Comparison of ENCODE assay signal across 14 mouse cellular contexts in the genomic region with DNA sequence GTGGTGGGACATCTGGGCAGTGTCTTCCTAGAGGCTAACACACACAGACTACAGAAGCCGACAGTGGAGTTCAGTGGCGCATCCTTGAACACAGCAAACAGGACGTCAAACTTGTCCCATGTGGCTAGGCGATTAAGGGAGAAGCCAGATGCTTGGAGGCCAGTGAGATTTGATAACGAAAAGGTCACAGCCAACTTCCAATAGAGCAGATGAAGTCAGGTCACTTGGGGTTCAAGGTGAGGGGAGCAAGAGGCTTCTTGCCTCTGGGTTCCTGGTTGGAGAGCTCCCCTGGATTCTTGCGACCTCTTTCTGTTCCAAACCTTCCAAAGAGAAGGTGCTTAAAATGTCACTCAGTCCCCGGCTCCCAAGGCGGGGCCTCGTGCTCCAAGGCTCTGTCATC. TPM values are rescaled to one million over a fixed set of nuclear protein-coding genes. Genes with fewer than 3 reads are reported as not detected.
DNase-seq lines count a peak whose midpoint lies in the region; ATAC-seq and TF ChIP-seq lines count a peak whose summit lies in the region.
"Had no signal": no experiment of that assay in that cellular context is flagged by ENCODE, and none has a peak within 500 bp of the region (broad histone marks: within the 10 kb centered on the region; RNA-seq: fewer than 3 reads in every experiment).

No protein-coding gene starts in this region.

- no peak overlapping the region for H3K4me2 ChIP-seq in kidney, embryonic 16.5 days (replicated peaks; ENCODE audit: low read depth, low read length)
- H3K4me2 ChIP-seq in heart, embryonic 16.5 days (ENCODE audit: low read depth, low read length): no peak overlapping the region
- H3K4me2 ChIP-seq: midbrain, embryonic 12.5 days had no signal

- 61% methylated on average over 9 of the region's 9 CpGs for WGBS in kidney, embryonic 16.5 days
- WGBS in embryonic facial prominence, embryonic 10.5 days: 71% methylated on average over 9 of the region's 9 CpGs
- 59% methylated on average over 9 of the region's 9 CpGs for WGBS in heart, embryonic 16.5 days

- no peaks in the 10 kb centered on the region for H3K27me3 ChIP-seq in kidney, embryonic 16.5 days (ENCODE audit: insufficient read depth, low read length)
- H3K27me3 ChIP-seq in embryonic facial prominence, embryonic 10.5 days (replicated peaks; ENCODE audit: low read depth, poor library complexity, severe bottlenecking): no peaks in the 10 kb centered on the region; the same call in 1 of the 2 replicates
- no peaks in the 10 kb centered on the region for H3K27me3 ChIP-seq in heart, embryonic 16.5 days (ENCODE audit: control insufficient read depth, insufficient read depth, low read length)
- H3K27me3 ChIP-seq: midbrain, embryonic 12.5 days had no signal

- no peaks in the 10 kb centered on the region for H3K36me3 ChIP-seq in kidney, embryonic 16.5 days (ENCODE audit: insufficient read depth, low read length)
- H3K36me3 ChIP-seq in embryonic facial prominence, embryonic 10.5 days (replicated peaks): no peaks in the 10 kb centered on the region
- H3K36me3 ChIP-seq in heart, embryonic 16.5 days (ENCODE audit: control insufficient read depth, insufficient read depth): no peaks in the 10 kb centered on the region
- H3K36me3 ChIP-seq: midbrain, embryonic 12.5 days had no signal

- H3K9me3 ChIP-seq in kidney, embryonic 16.5 days (ENCODE audit: low read length): no peaks in the 10 kb centered on the region
- no peaks in the 10 kb centered on the region for H3K9me3 ChIP-seq in embryonic facial prominence, embryonic 10.5 days
- no peaks in the 10 kb centered on the region for H3K9me3 ChIP-seq in heart, embryonic 16.5 days (replicated peaks; ENCODE audit: control insufficient read depth, low read length)
- H3K9me3 ChIP-seq: midbrain, embryonic 12.5 days had no signal

- ATAC-seq in kidney, embryonic 16.5 days (ENCODE audit: low FRiP score, low TSS enrichment): no peak
- no peak for ATAC-seq in heart, embryonic 16.5 days (replicated peaks; ENCODE audit: extremely low read depth, insufficient read depth, low FRiP score)

- TF ChIP-seq CTCF in layer of hippocampus, adult 2 months (conservative IDR thresholded peaks at IDR 0.05): no peak

- peak; percentile 46 for DNase-seq in adrenal gland, postnatal 14 days
- no peak for DNase-seq in adrenal gland, postnatal 36 days
- no peak for DNase-seq in kidney, adult 11 months
- no peak for DNase-seq in embryonic facial prominence, embryonic 10.5 days (ENCODE audit: low spot score)
- DNase-seq in layer of hippocampus, adult 2 months (ENCODE audit: low spot score in 2 of 2): no peak
- no peak for DNase-seq in embryo, embryonic 11 days
- DNase-seq: cerebellum, adult 9-10 months; kidney, postnatal 10 days had no signal

- H3K4me3 ChIP-seq in kidney, embryonic 16.5 days (ENCODE audit: low read length): no peak overlapping the region
- H3K4me3 ChIP-seq in embryonic facial prominence, embryonic 10.5 days: no peak overlapping the region
- no peak overlapping the region for H3K4me3 ChIP-seq in heart, embryonic 16.5 days (ENCODE audit: low read length)
- no peak overlapping the region for H3K4me3 ChIP-seq in layer of hippocampus, adult 2 months
- H3K4me3 ChIP-seq: midbrain, embryonic 12.5 days had no signal

- H3K4me1 ChIP-seq in kidney, embryonic 16.5 days (ENCODE audit: insufficient read depth, low read length): peaks cover 19% of the 10 kb centered on the region
- peaks cover 12% of the 10 kb centered on the region; the same call in 1 of the 2 replicates for H3K4me1 ChIP-seq in embryonic facial prominence, embryonic 10.5 days
- H3K4me1 ChIP-seq in heart, embryonic 16.5 days (ENCODE audit: control insufficient read depth, insufficient read depth, low read length): peaks cover 10% of the 10 kb centered on the region
- H3K4me1 ChIP-seq: midbrain, embryonic 12.5 days had no signal

- H3K27ac ChIP-seq in kidney, embryonic 16.5 days (ENCODE audit: low read length): peak overlapping the region; percentile 86; the same call in 1 of the 2 replicates
- H3K27ac ChIP-seq in embryonic facial prominence, embryonic 10.5 days (replicated peaks): peak overlapping the region; percentile 31; the same call in 1 of the 2 replicates
- H3K27ac ChIP-seq in heart, embryonic 16.5 days (ENCODE audit: low read length): peak overlapping the region; percentile 73
- no peak overlapping the region for H3K27ac ChIP-seq in layer of hippocampus, adult 2 months
- H3K27ac ChIP-seq: midbrain, embryonic 12.5 days had no signal

- H3K9ac ChIP-seq in kidney, embryonic 16.5 days (replicated peaks; ENCODE audit: low read length): no peak overlapping the region
- H3K9ac ChIP-seq in heart, embryonic 16.5 days (ENCODE audit: low read length): no peak overlapping the region
- H3K9ac ChIP-seq: midbrain, embryonic 12.5 days had no signal

RNA-seq across cellular contexts. Expression of a gene that starts 7.6 kb away (rescaled TPM):
- total RNA-seq in adrenal gland, postnatal 14 days (2021): 8.4 and 26.4 TPM in 2 replicates
- total RNA-seq in adrenal gland, postnatal 36 days (2021): 1 to 10 TPM; 2.9 to 6.4 TPM
- polyA plus RNA-seq in kidney, embryonic 16.5 days (2015; fragmentation: Nextera tagmentation; extraction: Ambion mirVana): 2.8 and 3.6 TPM in 2 replicates
- polyA plus RNA-seq in embryonic facial prominence, embryonic 10.5 days (2016; fragmentation: Nextera tagmentation; extraction: Ambion mirVana): not detected in 2 replicates
- polyA plus RNA-seq in heart, embryonic 16.5 days (2015; fragmentation: Nextera tagmentation; extraction: Ambion mirVana): not detected in 2 replicates
- total RNA-seq in layer of hippocampus, adult 2 months (2021): not detected
- total RNA-seq: hematopoietic stem cell, adult 5-6 weeks; layer of hippocampus, postnatal 25 days had no signal
- polyA plus RNA-seq: limb, embryonic 11.5 days; midbrain, embryonic 12.5 days had no signal

RNA-seq across cellular contexts. Expression of a gene that starts 29.4 kb away (rescaled TPM):
- 125 and 168 TPM in 2 replicates for total RNA-seq in adrenal gland, postnatal 14 days (2021)
- total RNA-seq in adrenal gland, postnatal 36 days (2021): 10 to 100 TPM; 40.4 to 67.8 TPM
- polyA plus RNA-seq in kidney, embryonic 16.5 days (2015; fragmentation: Nextera tagmentation; extraction: Ambion mirVana): 0.86 and 1.3 TPM in 2 replicates
- 0.04 TPM in 1 of 2 replicates, not detected in the other for polyA plus RNA-seq in embryonic facial prominence, embryonic 10.5 days (2016; fragmentation: Nextera tagmentation; extraction: Ambion mirVana)
- polyA plus RNA-seq in heart, embryonic 16.5 days (2015; fragmentation: Nextera tagmentation; extraction: Ambion mirVana): 2.2 and 2.6 TPM in 2 replicates
- total RNA-seq in layer of hippocampus, adult 2 months (2021): under 1 TPM; 0.64 to 0.74 TPM
- polyA plus RNA-seq: limb, embryonic 11.5 days; midbrain, embryonic 12.5 days had no signal

RNA-seq across cellular contexts. Expression of a gene that starts 34.9 kb away (rescaled TPM):
- total RNA-seq in adrenal gland, postnatal 14 days (2021): 7.3 and 10.2 TPM in 2 replicates
- total RNA-seq in adrenal gland, postnatal 36 days (2021): 1 to 10 TPM; 4.6 to 7.1 TPM
- polyA plus RNA-seq in kidney, embryonic 16.5 days (2015; fragmentation: Nextera tagmentation; extraction: Ambion mirVana): 1.7 and 2.0 TPM in 2 replicates
- 2.6 and 3.4 TPM in 2 replicates for polyA plus RNA-seq in embryonic facial prominence, embryonic 10.5 days (2016; fragmentation: Nextera tagmentation; extraction: Ambion mirVana)
- 0.89 and 0.92 TPM in 2 replicates for polyA plus RNA-seq in heart, embryonic 16.5 days (2015; fragmentation: Nextera tagmentation; extraction: Ambion mirVana)
- 1 to 10 TPM; 6.8 to 7.5 TPM for total RNA-seq in layer of hippocampus, adult 2 months (2021)

RNA-seq across cellular contexts. Expression of a gene that starts 43.8 kb away (rescaled TPM):
- total RNA-seq in adrenal gland, postnatal 14 days (2021): 148 and 152 TPM in 2 replicates
- total RNA-seq in adrenal gland, postnatal 36 days (2021): 100 to 1,000 TPM; 122 to 145 TPM
- 142 and 148 TPM in 2 replicates for polyA plus RNA-seq in kidney, embryonic 16.5 days (2015; fragmentation: Nextera tagmentation; extraction: Ambion mirVana)
- polyA plus RNA-seq in embryonic facial prominence, embryonic 10.5 days (2016; fragmentation: Nextera tagmentation; extraction: Ambion mirVana): 189 and 203 TPM in 2 replicates
- polyA plus RNA-seq in heart, embryonic 16.5 days (2015; fragmentation: Nextera tagmentation; extraction: Ambion mirVana): 94.1 and 103 TPM in 2 replicates
- total RNA-seq in layer of hippocampus, adult 2 months (2021): 100 to 1,000 TPM; 121 TPM

RNA-seq across cellular contexts. Expression of a gene that starts 57.6 kb away (rescaled TPM):
- 41.9 and 44.8 TPM in 2 replicates for total RNA-seq in adrenal gland, postnatal 14 days (2021)
- 10 to 100 TPM; 30.1 to 35.2 TPM for total RNA-seq in adrenal gland, postnatal 36 days (2021)
- 79.2 and 84.1 TPM in 2 replicates for polyA plus RNA-seq in kidney, embryonic 16.5 days (2015; fragmentation: Nextera tagmentation; extraction: Ambion mirVana)
- 102 and 110 TPM in 2 replicates for polyA plus RNA-seq in embryonic facial prominence, embryonic 10.5 days (2016; fragmentation: Nextera tagmentation; extraction: Ambion mirVana)
- polyA plus RNA-seq in heart, embryonic 16.5 days (2015; fragmentation: Nextera tagmentation; extraction: Ambion mirVana): 42.8 and 44.6 TPM in 2 replicates
- 10 to 100 TPM; 47.2 to 51.2 TPM for total RNA-seq in layer of hippocampus, adult 2 months (2021)

Comparison
In these comparisons a context has a peak if more than half of its experiments do, and no peak if none do; other contexts are left out.
1. RNA of a gene that starts 29.4 kb away (total RNA-seq): 125 to 168 TPM in adrenal gland, postnatal 14 days and 40.4 to 67.8 TPM in adrenal gland, postnatal 36 days; 0.64 to 0.74 TPM in layer of hippocampus, adult 2 months; every median in the first group is over 10 times any median in the second.